Mouse (Mus musculus) midbrain, postnatal 0 days (tissue): ENCODE measurements around the gene Sptbn1. TPM values are rescaled to one million over a fixed set of nuclear protein-coding genes. Genes with fewer than 3 reads are reported as not detected.
A peak's percentile ranks its signal among the peaks of the same experiment; 100 is the strongest.

Source experiments
- ATAC-seq: fragments of 200-750 bp; cut with Nextera tagmentation; 2 replicates; pipeline ENCODE4 v1.8.0; 2017; ENCODE audit warnings: moderate number of reproducible peaks, mild to moderate bottlenecking, moderate TSS enrichment, moderate library complexity; ENCODE audit not compliant: low FRiP score
- DNase-seq: peaks from one replicate; pipeline ENCODE4 v3.0.0-alpha.2; 2015; ENCODE audit warnings: low spot score
- H3K27ac ChIP-seq: fragments of 300-500 bp; sonication (generic); 2 replicates; pipeline ENCODE4 v1.5.1; 2014; ENCODE audit warnings: low read depth, mild to moderate bottlenecking, low read length, mixed read lengths
- H3K27me3 ChIP-seq: fragments of 300-500 bp; sonication (generic); 2 replicates; pipeline ENCODE4 v1.6.1; 2014; ENCODE audit warnings: low read length, control low read depth, mixed read lengths; ENCODE audit not compliant: insufficient read depth
- H3K36me3 ChIP-seq: fragments of 300-500 bp; sonication (generic); 2 replicates; pipeline ENCODE4 v1.6.1; 2014; ENCODE audit warnings: low read length, control low read depth, mixed read lengths; ENCODE audit not compliant: insufficient read depth
- H3K4me1 ChIP-seq: fragments of 300-500 bp; sonication (generic); 2 replicates; pipeline ENCODE4 v1.6.1; 2014; ENCODE audit warnings: mild to moderate bottlenecking, control low read depth, antibody characterized with exemption, low read length, mixed read lengths; ENCODE audit not compliant: insufficient read depth
- H3K4me2 ChIP-seq: fragments of 300-500 bp; sonication (generic); 2 replicates; pipeline ENCODE4 v1.6.1; 2014; ENCODE audit warnings: low read depth, mild to moderate bottlenecking, low read length, mixed read lengths; ENCODE audit not compliant: poor library complexity, severe bottlenecking
- H3K4me3 ChIP-seq: fragments of 300-500 bp; sonication (generic); 2 replicates; pipeline ENCODE4 v1.5.1; 2014; ENCODE audit warnings: low read depth, mild to moderate bottlenecking, low read length, moderate library complexity
- H3K9ac ChIP-seq: fragments of 300-500 bp; sonication (generic); replicated peaks from 2 replicates; pipeline ENCODE4 v1.6.1; 2014; ENCODE audit warnings: mild to moderate bottlenecking, low read length, moderate library complexity, mixed read lengths; ENCODE audit not compliant: poor library complexity, severe bottlenecking
- H3K9me3 ChIP-seq: fragments of 300-500 bp; sonication (generic); 2 replicates; pipeline ENCODE4 v1.6.1; 2016; ENCODE audit warnings: low read length, control low read depth
- CTCF ChIP-seq: IDR thresholded peaks from 2 replicates; pipeline ENCODE4 v1.5.1; 2016; ENCODE audit warnings: antibody characterized with exemption, mild to moderate bottlenecking
- WGBS: fragments of 180-500 bp; shearing (Covaris S2); extraction: QIAGEN DNeasy Blood & Tissue Kit; methylation state at CpG from one replicate; pipeline ENCODE4 v1.1.7; 2014; 5-methylcytosine and 5-hydroxymethylcytosine counted together
- polyA plus RNA-seq: library from polyadenylated mRNA; unstranded; fragments of >200 nt; fragmentation: Nextera tagmentation; extraction: Ambion mirVana; gene quantifications from 2 replicates; pipeline ENCODE4 v1.2.1, GENCODE M21; 2015
- total RNA-seq: library from RNA; depleted of rRNA; stranded (reverse); fragments of >200 nt; gene quantifications from 2 replicates; pipeline ENCODE4 v1.2.3, GENCODE M21; 2014; rRNA removed

The Sptbn1 gene
- 294 and 367 TPM in 2 replicates for total RNA-seq
- 170 and 173 TPM in 2 replicates for polyA plus RNA-seq

GRCm38 (mm10) chr11:30267892-30268647 is at the start of gene Sptbn1:
Sptbn1 (minus strand) TSS chr11:30268175.
- H3K9ac ChIP-seq, result peak within 1 kb of the TSS; percentile 99
- H3K27me3 ChIP-seq, result no peaks in the 10 kb centered on the region
- H3K27ac ChIP-seq, result peak within 1 kb of the TSS; percentile 99
- peak; percentile 94 for ATAC-seq
- DNase-seq, result peak; percentile 94
- peak within 1 kb of the TSS; percentile 51 for H3K4me2 ChIP-seq
- H3K9me3 ChIP-seq, result no peaks in the 10 kb centered on the region
- H3K4me1 ChIP-seq, result no peaks in the 10 kb centered on the region
- no peak for TF ChIP-seq CTCF
- peak within 1 kb of the TSS; percentile 100 for H3K4me3 ChIP-seq
- no peaks in the 10 kb centered on the region for H3K36me3 ChIP-seq
- WGBS, result under 1% methylated on average over 44 of the region's 81 CpGs

DNA sequence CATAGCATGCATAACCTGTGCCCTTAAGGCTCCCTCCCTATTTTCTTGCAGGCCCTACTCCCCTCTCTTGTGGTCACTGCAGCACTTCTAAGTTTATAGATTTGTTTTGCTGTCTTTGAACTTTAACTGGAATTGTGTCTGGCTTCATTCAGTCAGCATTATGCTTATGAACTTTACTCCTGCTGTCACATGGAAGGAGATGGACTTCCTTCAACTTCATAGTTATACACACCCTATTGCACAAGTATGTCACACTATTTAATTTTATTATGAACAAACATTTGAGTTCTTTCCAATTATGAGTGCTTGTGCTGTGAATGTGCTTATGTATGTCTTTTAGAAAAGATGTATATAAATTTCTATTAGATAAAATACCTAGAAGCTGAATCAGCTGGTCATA is 26.3 kb upstream of the Sptbn1 start:
- no peaks in the 10 kb centered on the region for H3K27me3 ChIP-seq
- TF ChIP-seq CTCF, result no peak
- H3K36me3 ChIP-seq, result no peaks in the 10 kb centered on the region
- no peak overlapping the region for H3K4me2 ChIP-seq
- no peak for ATAC-seq
- DNase-seq, result no peak
- no peak overlapping the region for H3K4me3 ChIP-seq
- H3K9me3 ChIP-seq, result no peaks in the 10 kb centered on the region
- no peaks in the 10 kb centered on the region for H3K4me1 ChIP-seq
- H3K27ac ChIP-seq, result no peak overlapping the region
- H3K9ac ChIP-seq, result no peak overlapping the region

DNA sequence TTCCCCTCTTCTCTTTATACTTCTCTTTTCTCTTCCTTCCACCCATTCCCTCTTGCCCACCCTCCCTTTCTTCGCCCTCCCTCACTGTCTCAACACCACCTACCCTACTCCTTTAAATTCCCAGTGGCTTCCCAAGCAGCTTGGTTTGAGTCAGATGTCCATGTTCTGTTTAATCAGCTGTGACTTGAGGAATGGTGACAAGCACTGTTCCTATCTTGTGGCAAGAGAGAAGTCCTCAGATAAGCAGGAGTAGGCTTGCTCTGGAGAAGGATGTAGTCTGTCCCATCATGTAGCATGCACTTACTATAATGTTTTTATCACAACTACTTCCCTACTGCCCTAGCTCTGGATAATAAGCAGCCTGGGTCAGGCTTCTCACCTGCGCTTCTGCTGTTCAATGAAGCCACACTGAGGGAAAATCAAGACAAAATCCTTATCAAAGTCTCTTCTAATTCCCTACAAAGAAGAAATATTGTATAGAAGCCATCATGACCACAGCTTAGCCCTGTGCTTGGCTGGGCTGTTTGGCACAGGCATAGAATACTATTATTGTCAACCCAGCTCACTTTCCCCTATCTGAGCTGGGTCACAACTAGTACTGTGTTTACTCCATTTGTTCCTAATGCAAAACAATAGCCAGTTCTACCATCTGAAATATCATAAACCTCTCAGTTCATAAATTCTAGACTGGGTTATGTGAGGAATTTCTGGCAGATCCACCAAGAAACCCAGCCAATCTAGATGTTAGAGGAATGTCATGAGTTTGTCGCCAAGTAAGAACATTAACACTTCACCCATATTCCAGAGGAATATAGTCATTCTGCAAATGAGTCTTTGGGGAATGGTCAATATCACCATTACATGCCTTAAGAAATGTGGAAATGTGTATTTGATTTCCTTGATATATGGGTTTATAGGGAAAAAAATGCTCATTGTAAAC is 24.5 kb upstream of the Sptbn1 start:
- H3K27ac ChIP-seq, result no peak overlapping the region

GRCm38 (mm10) chr11:30291155-30291554 is 23.2 kb upstream of the Sptbn1 start:
- Histone ChIP-seq H3K9me3 (no peaks in the 10 kb centered on the region), H3K4me2 (no peak overlapping the region), H3K27me3 (no peaks in the 10 kb centered on the region), H3K9ac (no peak overlapping the region), H3K4me1 (no peaks in the 10 kb centered on the region), H3K27ac (no peak overlapping the region), H3K4me3 (no peak overlapping the region), H3K36me3 (no peaks in the 10 kb centered on the region)
- ATAC-seq (no peak), DNase-seq (no peak)
- 61% methylated on average over 8 of the region's 8 CpGs for WGBS
- TF ChIP-seq CTCF, result no peak

More for the DNA sequence above, 24.5 kb upstream of the Sptbn1 start:
- no peak for DNase-seq
- no peak for TF ChIP-seq CTCF
- H3K27me3 ChIP-seq, result no peaks in the 10 kb centered on the region
- WGBS, result 93% methylated on average over 3 of the region's 3 CpGs
- no peak overlapping the region for H3K9ac ChIP-seq
- no peaks in the 10 kb centered on the region for H3K4me1 ChIP-seq
- no peak overlapping the region for H3K4me3 ChIP-seq
- no peak for ATAC-seq
- H3K9me3 ChIP-seq, result no peaks in the 10 kb centered on the region
- H3K4me2 ChIP-seq, result no peak overlapping the region
- H3K36me3 ChIP-seq, result no peaks in the 10 kb centered on the region

DNA sequence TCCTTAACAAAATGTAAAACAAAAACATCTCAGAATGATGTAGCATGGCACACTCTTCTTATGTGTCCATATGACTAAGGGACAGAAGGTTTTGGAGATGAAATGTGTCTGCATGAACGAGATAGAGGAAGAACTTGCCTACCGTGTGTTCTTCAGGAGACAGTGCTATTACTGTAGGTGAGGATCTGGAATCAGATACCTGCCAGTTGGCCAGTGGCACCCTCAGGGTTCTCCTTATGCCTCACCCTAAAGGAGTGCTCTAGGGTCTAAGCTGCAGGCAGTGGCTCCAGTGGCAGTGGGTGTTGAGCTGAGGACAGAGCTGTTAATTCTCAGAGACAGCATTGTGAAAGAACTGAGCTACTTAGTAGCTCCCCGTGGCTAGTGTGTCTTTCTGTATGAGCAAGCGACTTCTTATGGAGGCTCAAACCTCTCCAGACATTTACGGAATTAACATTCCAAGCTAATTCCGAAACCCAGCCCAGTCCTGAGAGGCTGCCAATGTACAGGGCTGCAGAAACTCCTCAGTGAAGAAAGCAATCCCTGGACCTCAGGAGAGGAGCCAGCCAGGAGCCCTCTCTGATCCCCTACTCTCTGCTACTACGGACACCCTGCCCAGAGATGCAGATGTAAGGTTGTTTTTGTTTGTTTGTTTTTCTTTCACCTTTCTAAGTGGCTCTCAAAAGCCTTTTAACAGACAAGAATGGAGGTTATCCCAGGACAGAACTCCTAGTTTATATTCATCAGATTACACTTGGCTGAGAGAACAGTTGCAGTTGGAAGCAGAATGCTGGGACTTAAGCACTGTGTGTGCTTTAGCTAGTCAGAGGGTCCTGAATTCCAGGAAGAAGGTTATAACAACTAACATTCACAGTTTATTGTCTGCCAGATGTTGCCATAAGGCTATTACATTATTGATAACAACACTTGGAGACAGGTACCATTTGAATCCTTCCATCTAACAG is 21.8 kb upstream of the Sptbn1 start:
- Histone ChIP-seq H3K9me3 (no peaks in the 10 kb centered on the region), H3K9ac (no peak overlapping the region), H3K4me1 (no peaks in the 10 kb centered on the region), H3K36me3 (no peaks in the 10 kb centered on the region), H3K27ac (no peak overlapping the region), H3K27me3 (no peaks in the 10 kb centered on the region), H3K4me2 (no peak overlapping the region), H3K4me3 (no peak overlapping the region)
- DNase-seq (no peak), ATAC-seq (peak; percentile 44; the same call in 1 of the 2 replicates)
- no peak for TF ChIP-seq CTCF
- WGBS, result 40% methylated on average over 7 of the region's 7 CpGs
